Mouse (Mus musculus) kidney, adult 2 months (tissue): ENCODE results near the gene Pstpip1.

Experiments used
- CTCF ChIP-seq: fragments of 200-500 bp; conservative IDR thresholded peaks from 2 replicates; pipeline ENCODE4 v1.5.1; 2011; ENCODE audit warnings: low read depth, mild to moderate bottlenecking, control low read depth, low read length, moderate library complexity, mixed read lengths; ENCODE audit not compliant: insufficient read depth, insufficient read length
- POLR2A ChIP-seq: fragments of 200-500 bp; IDR thresholded peaks from one replicate; pipeline ENCODE4 v1.6.1; 2011; ENCODE audit warnings: low read depth, low read length, control low read depth

GRCm38 (mm10) chr9:56121097-56121496, 31.3 kb downstream of the Pstpip1 start:
- TF ChIP-seq CTCF = peak; percentile 67; the same call in 1 of the 2 replicates
- no peak for TF ChIP-seq POLR2A
